ENCODE assay signal across 9 mouse cellular contexts in genomic region chr14:54939434-54940175, GRCm38 (mm10). TPM values are rescaled to one million over a fixed set of nuclear protein-coding genes. Genes with fewer than 3 reads are reported as not detected.
DNase-seq lines count a peak whose midpoint lies in the region; ATAC-seq and TF ChIP-seq lines count a peak whose summit lies in the region.
"Had no signal": no experiment of that assay in that cellular context is flagged by ENCODE, and none has a peak within 500 bp of the region (broad histone marks: within the 10 kb centered on the region; RNA-seq: fewer than 3 reads in every experiment).

No protein-coding gene starts in this region.

- H3K9ac ChIP-seq in embryonic facial prominence, embryonic 11.5 days (replicated peaks; ENCODE audit: low read length): no peak overlapping the region
- H3K9ac ChIP-seq: embryonic facial prominence, embryonic 15.5 days had no signal

- TF ChIP-seq CTCF in left cerebral cortex, adult 2 months (IDR thresholded peaks at IDR 0.05): peak; percentile 86

- no peak overlapping the region for H3K4me3 ChIP-seq in embryonic facial prominence, embryonic 11.5 days (ENCODE audit: low read depth, low read length)
- no peak overlapping the region for H3K4me3 ChIP-seq in left cerebral cortex, adult 2 months
- H3K4me3 ChIP-seq: embryonic facial prominence, embryonic 15.5 days had no signal

- ATAC-seq in embryonic facial prominence, embryonic 11.5 days (replicated peaks; ENCODE audit: insufficient number of reproducible peaks, low FRiP score, low TSS enrichment, low read depth): no peak
- 0 out of 2 replicates have a peak, but pooled peaks have one; percentile 40 for ATAC-seq in monocyte, adult 5-6 weeks (replicated peaks; ENCODE audit: insufficient number of reproducible peaks, low FRiP score, low TSS enrichment, poor library complexity, severe bottlenecking)

- H3K4me2 ChIP-seq in embryonic facial prominence, embryonic 11.5 days (ENCODE audit: low read depth, low read length): no peak overlapping the region
- H3K4me2 ChIP-seq: embryonic facial prominence, embryonic 15.5 days had no signal

- no peaks in the 10 kb centered on the region for H3K27me3 ChIP-seq in embryonic facial prominence, embryonic 11.5 days (ENCODE audit: control insufficient read depth, insufficient read depth, low read length)

- no peak overlapping the region for H3K27ac ChIP-seq in embryonic facial prominence, embryonic 11.5 days (replicated peaks; ENCODE audit: low read depth, low read length)
- no peak overlapping the region for H3K27ac ChIP-seq in left cerebral cortex, adult 2 months
- H3K27ac ChIP-seq: embryonic facial prominence, embryonic 15.5 days had no signal

- WGBS in embryonic facial prominence, embryonic 11.5 days: 53% methylated on average over 12 of the region's 12 CpGs

- no peaks in the 10 kb centered on the region for H3K36me3 ChIP-seq in embryonic facial prominence, embryonic 11.5 days (replicated peaks; ENCODE audit: control insufficient read depth, insufficient read depth, low read depth, low read length)
- H3K36me3 ChIP-seq: embryonic facial prominence, embryonic 15.5 days had no signal

- intact Hi-C loops in left cerebral cortex, postnatal 14 days (cut with DNase I): loop anchor here (1.0 kb wide), 1 partner anchor 39 kb away; no protein-coding TSS in a partner anchor
- intact Hi-C loops in left cerebral cortex, adult 2 months (cut with DNase I): loop anchor here (1.0 to 5.0 kb wide), 2 partner anchors 39 to 97 kb away; no protein-coding TSS in a partner anchor

- H3K4me1 ChIP-seq in embryonic facial prominence, embryonic 11.5 days (ENCODE audit: control insufficient read depth, insufficient read depth, low read length): peaks cover 7% of the 10 kb centered on the region; the same call in 1 of the 2 replicates

- H3K9me3 ChIP-seq in embryonic facial prominence, embryonic 11.5 days (replicated peaks; ENCODE audit: control insufficient read depth, low read length): no peaks in the 10 kb centered on the region
- H3K9me3 ChIP-seq: embryonic facial prominence, embryonic 15.5 days had no signal

- DNase-seq in left cerebral cortex, adult 11 months (ENCODE audit: low spot score): peak; percentile 44
- DNase-seq in left cerebral cortex, postnatal 14 days (ENCODE audit: low spot score in 2 of 2): no peak
- peak; percentile 83 for DNase-seq in adrenal gland, postnatal 14 days
- peak; percentile 76 for DNase-seq in embryonic facial prominence, embryonic 11.5 days (ENCODE audit: low spot score)
- DNase-seq in heart, postnatal 4 days: peak; percentile 84
- DNase-seq in left cerebral cortex, adult 2 months (ENCODE audit: extremely low spot score in 1 of 2, low spot score in 2 of 2): peak; percentile 50 to 54
- DNase-seq in thymus, postnatal 0 days (ENCODE audit: low spot score): peak; percentile 73

RNA-seq across cellular contexts. Expression of gene Cmtm5, which starts 3.5 kb away (rescaled TPM):
- total RNA-seq in left cerebral cortex, postnatal 14 days (2021): 10 to 100 TPM; 38.2 to 40.8 TPM
- 1.6 and 1.9 TPM in 2 replicates for total RNA-seq in adrenal gland, postnatal 14 days (2021)
- polyA plus RNA-seq in embryonic facial prominence, embryonic 11.5 days (2014; fragmentation: Nextera tagmentation; extraction: Ambion mirVana): 2.0 and 2.8 TPM in 2 replicates
- under 1 TPM in 1 of 2 experiments, not detected in 1; 0.33 TPM for total RNA-seq in heart, postnatal 4 days (2021)
- total RNA-seq in left cerebral cortex, adult 2 months (2021): 10 to 100 TPM; 46.5 to 53.5 TPM
- total RNA-seq in monocyte, adult 5-6 weeks (2017): not detected in 3 replicates
- polyA plus RNA-seq in thymus, postnatal 0 days (2015; fragmentation: Nextera tagmentation; extraction: Ambion mirVana): 0.22 TPM in 1 of 2 replicates, not detected in the other

RNA-seq across cellular contexts. Expression of gene Il25, which starts 7.1 kb away (rescaled TPM):
- total RNA-seq in left cerebral cortex, postnatal 14 days (2021): not detected
- total RNA-seq in adrenal gland, postnatal 14 days (2021): not detected in 2 replicates
- polyA plus RNA-seq in embryonic facial prominence, embryonic 11.5 days (2014; fragmentation: Nextera tagmentation; extraction: Ambion mirVana): not detected in 2 replicates
- not detected for total RNA-seq in heart, postnatal 4 days (2021)
- not detected for total RNA-seq in left cerebral cortex, adult 2 months (2021)
- total RNA-seq in monocyte, adult 5-6 weeks (2017): not detected in 3 replicates
- polyA plus RNA-seq in thymus, postnatal 0 days (2015; fragmentation: Nextera tagmentation; extraction: Ambion mirVana): not detected in 2 replicates

RNA-seq across cellular contexts. Expression of gene Efs, which starts 13.7 kb away (rescaled TPM):
- 1 to 10 TPM; 5.8 to 8.1 TPM for total RNA-seq in left cerebral cortex, postnatal 14 days (2021)
- total RNA-seq in adrenal gland, postnatal 14 days (2021): 3.1 and 6.2 TPM in 2 replicates
- polyA plus RNA-seq in embryonic facial prominence, embryonic 11.5 days (2014; fragmentation: Nextera tagmentation; extraction: Ambion mirVana): 29.0 and 29.9 TPM in 2 replicates
- 10 to 100 TPM; 10.5 to 10.9 TPM for total RNA-seq in heart, postnatal 4 days (2021)
- 1 to 10 TPM; 5.1 to 8.1 TPM for total RNA-seq in left cerebral cortex, adult 2 months (2021)
- total RNA-seq in monocyte, adult 5-6 weeks (2017): not detected in 3 replicates
- polyA plus RNA-seq in thymus, postnatal 0 days (2015; fragmentation: Nextera tagmentation; extraction: Ambion mirVana): 8.2 and 9.2 TPM in 2 replicates

RNA-seq across cellular contexts. Expression of gene Slc22a17, which starts 26.7 kb away (rescaled TPM):
- total RNA-seq in left cerebral cortex, postnatal 14 days (2021): 100 to 1,000 TPM; 630 to 690 TPM
- 30.7 and 32.9 TPM in 2 replicates for total RNA-seq in adrenal gland, postnatal 14 days (2021)
- polyA plus RNA-seq in embryonic facial prominence, embryonic 11.5 days (2014; fragmentation: Nextera tagmentation; extraction: Ambion mirVana): 36.6 and 38.2 TPM in 2 replicates
- total RNA-seq in heart, postnatal 4 days (2021): 10 to 100 TPM; 24.8 to 25.2 TPM
- 100 to 1,000 TPM; 586 to 617 TPM for total RNA-seq in left cerebral cortex, adult 2 months (2021)
- total RNA-seq in monocyte, adult 5-6 weeks (2017): 0.85 to 1.4 TPM (median 1.1 TPM) in 3 replicates
- polyA plus RNA-seq in thymus, postnatal 0 days (2015; fragmentation: Nextera tagmentation; extraction: Ambion mirVana): 4.1 and 4.3 TPM in 2 replicates

RNA-seq across cellular contexts. Expression of gene Myh6, which starts 27.1 kb away (rescaled TPM):
- total RNA-seq in left cerebral cortex, postnatal 14 days (2021): 1 to 10 TPM; 2.7 to 3.7 TPM
- 0.22 TPM in 1 of 2 replicates, not detected in the other for total RNA-seq in adrenal gland, postnatal 14 days (2021)
- 0.91 and 9.2 TPM in 2 replicates for polyA plus RNA-seq in embryonic facial prominence, embryonic 11.5 days (2014; fragmentation: Nextera tagmentation; extraction: Ambion mirVana)
- total RNA-seq in heart, postnatal 4 days (2021): over 10,000 TPM; 15,879 to 17,172 TPM
- total RNA-seq in left cerebral cortex, adult 2 months (2021): 10 to 100 TPM in 1 of 2 experiments, 1 to 10 TPM in 1; 6.0 to 10.9 TPM
- not detected in 3 replicates for total RNA-seq in monocyte, adult 5-6 weeks (2017)
- 0.34 and 0.35 TPM in 2 replicates for polyA plus RNA-seq in thymus, postnatal 0 days (2015; fragmentation: Nextera tagmentation; extraction: Ambion mirVana)

Comparison
In these comparisons a context has a peak if more than half of its experiments do, and no peak if none do; other contexts are left out.
1. DNase-seq: peak in left cerebral cortex, adult 11 months (single experiment), adrenal gland, postnatal 14 days (single experiment), embryonic facial prominence, embryonic 11.5 days (single experiment), heart, postnatal 4 days (single experiment), left cerebral cortex, adult 2 months (2 of 2) and thymus, postnatal 0 days (single experiment); none in left cerebral cortex, postnatal 14 days (0 of 2).
2. RNA of gene Cmtm5, which starts 3.5 kb away (total RNA-seq): 46.5 to 53.5 TPM in left cerebral cortex, adult 2 months and 38.2 to 40.8 TPM in left cerebral cortex, postnatal 14 days; 1.6 to 1.9 TPM in adrenal gland, postnatal 14 days, 0.33 TPM in heart, postnatal 4 days and not detected in monocyte, adult 5-6 weeks; every median in the first group is over 10 times any median in the second.